Mouse (Mus musculus): ENCODE results near the gene Maml2.
"Not testable (repeated sequence)": the region's sequence is repeated elsewhere in the genome, so short reads cannot be mapped to it uniquely, and the experiment has no call there.

Maml2 gene

GRCm38 (mm10) chr9:13684327-13684934 lies 386.7 kb downstream of the Maml2 start:
- DNase-seq, result no peak

- no peak for DNase-seq
These were observed 389.4 kb downstream of the Maml2 start for GRCm38 (mm10) chr9:13686977-13687659.

GRCm38 (mm10) chr9:13688997-13689396 lies 391.2 kb downstream of the Maml2 start:
- no peak for DNase-seq

- no peak for DNase-seq
These were observed 392.6 kb downstream of the Maml2 start for GRCm38 (mm10) chr9:13690321-13690720.

GRCm38 (mm10) chr9:13693693-13694284 lies 396.0 kb downstream of the Maml2 start:
- no peak for DNase-seq

GRCm38 (mm10) chr9:13694293-13694692 lies 396.5 kb downstream of the Maml2 start:
- no peak for DNase-seq

- DNase-seq, result no peak
These were observed 399.5 kb downstream of the Maml2 start for GRCm38 (mm10) chr9:13697041-13697811.

- DNase-seq, result no peak
These were observed 400.1 kb downstream of the Maml2 start for GRCm38 (mm10) chr9:13697869-13698268.

GRCm38 (mm10) chr9:13699061-13699780 lies 401.5 kb downstream of the Maml2 start:
- no peak for DNase-seq

GRCm38 (mm10) chr9:13699781-13700116 lies 402.0 kb downstream of the Maml2 start:
- DNase-seq, result no peak

GRCm38 (mm10) chr9:13701773-13702172 lies 404.0 kb downstream of the Maml2 start:
- DNase-seq, result no peak

- no peak for DNase-seq
These were observed 405.3 kb downstream of the Maml2 start for GRCm38 (mm10) chr9:13703100-13703499.

- DNase-seq, result no peak
These were observed 407.2 kb downstream of the Maml2 start for GRCm38 (mm10) chr9:13704917-13705316.

GRCm38 (mm10) chr9:13707066-13707555 lies 409.4 kb downstream of the Maml2 start:
- no peak for DNase-seq

GRCm38 (mm10) chr9:13709436-13709835 lies 411.7 kb downstream of the Maml2 start:
- no peak for DNase-seq

- DNase-seq, result not testable (repeated sequence)
These were observed 418.1 kb downstream of the Maml2 start for GRCm38 (mm10) chr9:13715891-13716290.

- DNase-seq, result peak; percentile 66
These were observed 418.8 kb downstream of the Maml2 start for GRCm38 (mm10) chr9:13716316-13717099.

- DNase-seq, result no peak
These were observed 450.6 kb downstream of the Maml2 start, which contains the start of gene Mtmr2 for GRCm38 (mm10) chr9:13748404-13748797. TSS of gene Mtmr2 (plus strand) at chr9:13748410.

- peak; percentile 93 for DNase-seq
These were observed 451.3 kb downstream of the Maml2 start for GRCm38 (mm10) chr9:13748798-13749674.

- DNase-seq, result no peak
These were observed 451.9 kb downstream of the Maml2 start for GRCm38 (mm10) chr9:13749675-13749998.

- DNase-seq, result peak; percentile 18
These were observed 454.8 kb downstream of the Maml2 start for GRCm38 (mm10) chr9:13752543-13752942.

All from kidney, adult 11 months (tissue).